Mouse (Mus musculus): ENCODE data around the gene Apc2.

The Apc2 gene

GRCm38 (mm10) chr10:80331636-80332524 lies 36.1 kb downstream of the Apc2 start:
- ChIA-PET CTCF (interaction anchor here in 2 of 4 experiments (0.5 to 1.0 kb wide), 3 partner anchors 19 to 157 kb away, joined by 3 to 7 read pairs (median 4); no protein-coding TSS in a partner anchor), POLR2A (interaction anchor here in 2 of 4 experiments (1.1 to 3.9 kb wide), 4 partner anchors 10 to 40 kb away, joined by 3 to 60 read pairs (median 16); partner anchors contain the start of gene Rps15 (in 1 of the 2))

- POLR2A ChIA-PET, result interaction anchor here in 1 of 4 experiments (1.1 kb wide), 1 partner anchor 10 kb away, joined by 3 read pairs; no protein-coding TSS in a partner anchor
- CTCF ChIA-PET, result interaction anchor here in 2 of 4 experiments (0.5 to 1.0 kb wide), 3 partner anchors 18 to 158 kb away, joined by 3 to 7 read pairs (median 4); no protein-coding TSS in a partner anchor
Measured at GRCm38 (mm10) chr10:80332525-80332989, 36.8 kb downstream of the Apc2 start.

- CTCF ChIA-PET, result interaction anchor here in 2 of 4 experiments (0.6 to 2.5 kb wide), 4 partner anchors 14 to 816 kb away, joined by 3 to 13 read pairs (median 5); no protein-coding TSS in a partner anchor
Measured at GRCm38 (mm10) chr10:80336263-80336662, 40.5 kb downstream of the Apc2 start.

GRCm38 (mm10) chr10:80339941-80340750 lies 44.4 kb downstream of the Apc2 start:
- ChIA-PET CTCF (interaction anchor here (0.6 to 5.3 kb wide), 38 partner anchors 8 to 356 kb away, joined by 3 to 30 read pairs (median 4); partner anchors contain the start of genes Pcsk4 (in 3 of the 4), Reep6 (in 3 of the 4), Adamtsl5 (in 2 of the 4) and Atp8b3 (in 1 of the 4)), POLR2A (interaction anchor here (0.5 to 5.2 kb wide), 21 partner anchors 10 to 390 kb away, joined by 3 to 60 read pairs (median 5); partner anchors contain the start of genes Pcsk4 (in 2 of the 4), Reep6 (in 2 of the 4), Rps15 (in 2 of the 4) and Apc2 (in 1 of the 4))

More at GRCm38 (mm10) chr10:80336263-80336662, 40.5 kb downstream of the Apc2 start:
- POLR2A ChIA-PET, result interaction anchor here in 3 of 4 experiments (0.6 to 1.9 kb wide), 7 partner anchors 10 to 44 kb away, joined by 3 to 9 read pairs (median 4); partner anchors contain the start of gene Rps15 (in 1 of the 3)

DNA sequence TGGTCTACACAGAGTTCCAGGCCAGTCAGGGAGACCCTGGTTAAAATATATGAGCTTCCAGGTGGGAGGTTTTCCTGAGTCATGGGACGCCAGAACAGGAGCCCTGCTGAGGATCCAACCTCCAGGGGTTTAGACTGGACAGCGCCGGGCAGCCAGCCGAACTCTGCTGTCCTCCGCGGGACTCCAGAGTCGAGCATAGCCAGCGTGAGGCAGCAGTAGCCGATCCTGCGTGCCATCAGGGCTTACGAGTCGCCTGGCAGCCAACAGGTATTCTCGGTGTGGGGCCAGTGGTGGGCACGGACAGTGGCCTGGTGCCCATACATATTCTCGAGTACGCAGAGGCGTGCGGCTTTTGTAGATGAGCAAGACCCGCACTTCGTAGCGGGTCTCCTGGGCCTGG lies 45.2 kb downstream of the Apc2 start:
- CTCF ChIA-PET, result interaction anchor here in 3 of 4 experiments (0.7 to 5.3 kb wide), 17 partner anchors 9 to 337 kb away, joined by 3 to 30 read pairs (median 6); partner anchors contain the start of genes Pcsk4 (in 1 of the 3) and Reep6 (in 1 of the 3)
- POLR2A ChIA-PET, result interaction anchor here in 3 of 4 experiments (0.8 to 5.2 kb wide), 15 partner anchors 9 to 48 kb away, joined by 3 to 60 read pairs (median 6); partner anchors contain the start of genes Pcsk4 (in 2 of the 3), Reep6 (in 2 of the 3), Rps15 (in 2 of the 3) and Apc2 (in 1 of the 3)

DNA sequence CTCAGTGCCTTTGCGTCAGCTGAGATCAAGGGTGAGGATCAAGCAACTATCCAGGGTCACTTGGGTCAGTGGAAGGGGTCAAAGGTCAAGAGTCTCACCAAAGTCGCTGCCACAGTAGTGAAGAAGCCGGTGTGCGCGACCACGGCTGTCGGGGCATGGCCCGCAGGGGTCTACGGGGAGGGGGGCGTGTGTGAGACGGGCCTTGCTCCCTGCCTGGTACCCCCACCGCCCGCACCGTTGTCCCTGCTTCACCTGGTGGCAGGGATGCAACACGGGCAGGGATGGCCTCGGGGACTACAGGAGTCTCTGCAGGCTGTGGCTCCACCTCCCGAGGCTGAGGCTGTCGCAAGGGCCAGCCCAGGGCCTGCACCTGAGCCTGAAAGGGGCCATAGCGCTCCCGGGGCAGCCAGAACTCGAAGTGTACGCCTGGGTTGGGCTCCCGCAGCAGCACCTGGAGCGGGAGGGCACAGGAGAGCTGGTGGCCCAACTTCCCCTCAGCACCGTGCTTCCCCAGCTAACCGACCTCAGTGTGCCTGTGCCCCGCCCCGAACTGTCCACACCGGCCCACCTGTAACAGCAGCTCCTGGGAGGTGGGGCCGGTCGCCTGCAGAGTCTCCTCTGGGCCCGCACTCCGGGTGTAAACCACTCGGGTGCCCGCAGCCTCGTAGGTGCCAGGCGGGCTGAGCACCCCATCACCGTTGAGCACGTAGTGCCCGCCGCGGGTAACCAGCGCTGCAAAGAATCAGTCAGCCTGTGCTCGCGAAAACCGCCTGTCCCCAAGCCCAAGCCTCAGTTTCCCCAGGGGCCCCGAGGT lies 45.9 kb downstream of the Apc2 start:
- CTCF ChIA-PET, result interaction anchor here in 3 of 4 experiments (0.7 to 5.3 kb wide), 13 partner anchors 9 to 168 kb away, joined by 3 to 30 read pairs (median 16); partner anchors contain the start of genes Pcsk4 (in 1 of the 3) and Reep6 (in 1 of the 3)
- POLR2A ChIA-PET, result interaction anchor here (0.6 to 5.2 kb wide), 25 partner anchors 9 to 382 kb away, joined by 3 to 60 read pairs (median 7); partner anchors contain the start of genes Reep6 (in 3 of the 4), Rps15 (in 3 of the 4), Pcsk4 (in 2 of the 4) and Apc2 (in 1 of the 4)

GRCm38 (mm10) chr10:80342305-80342748 lies 46.5 kb downstream of the Apc2 start:
- ChIA-PET POLR2A (interaction anchor here (0.8 to 5.2 kb wide), 31 partner anchors 8 to 383 kb away, joined by 3 to 60 read pairs (median 5); partner anchors contain the start of genes Rps15 (in 4 of the 4), Reep6 (in 3 of the 4), Pcsk4 (in 2 of the 4) and Wdr18 (in 2 of the 4)), CTCF (interaction anchor here (0.7 to 5.3 kb wide), 13 partner anchors 8 to 167 kb away, joined by 3 to 27 read pairs (median 6); partner anchors contain the start of genes Efna2 (in 1 of the 4), Pcsk4 (in 1 of the 4), Reep6 (in 1 of the 4) and Rps15 (in 1 of the 4))

DNA sequence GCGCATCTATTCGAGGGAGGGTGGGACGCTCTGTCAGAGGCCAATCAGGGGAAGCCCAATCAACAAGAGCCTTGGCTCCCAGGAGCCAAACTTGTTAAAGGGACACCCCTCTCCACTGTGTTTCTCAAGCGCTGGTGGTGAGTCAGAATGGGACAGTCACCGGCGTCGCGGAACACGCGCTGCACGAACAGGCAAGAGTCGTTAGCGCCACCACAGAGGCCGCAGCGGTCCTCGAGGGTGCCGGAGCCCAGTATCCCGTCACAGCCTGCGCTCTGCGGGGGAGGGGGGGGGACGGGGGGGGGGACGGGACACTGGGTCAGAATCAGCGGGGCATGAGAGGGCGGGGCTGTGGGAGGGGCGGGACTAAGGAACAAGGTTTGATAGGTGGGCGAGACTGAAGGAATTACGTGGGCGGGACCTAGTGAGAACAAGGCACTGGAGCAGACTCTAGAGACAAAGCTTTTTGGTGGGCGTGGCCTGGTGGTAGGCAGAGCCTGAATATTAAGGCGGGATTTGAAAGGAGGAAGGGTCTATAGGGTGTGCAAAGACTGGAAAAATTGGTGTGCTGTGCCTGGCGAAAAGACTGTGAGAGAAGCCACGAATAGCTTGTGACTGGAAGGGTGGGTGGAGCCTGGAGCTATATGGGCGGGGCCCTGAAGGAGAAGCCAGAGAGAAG lies 47.1 kb downstream of the Apc2 start:
- CTCF ChIA-PET, result interaction anchor here (0.7 to 5.3 kb wide), 28 partner anchors 9 to 538 kb away, joined by 3 to 27 read pairs (median 4); partner anchors contain the start of genes Pcsk4 (in 2 of the 4), Reep6 (in 2 of the 4), Apc2 (in 1 of the 4) and Atp8b3 (in 1 of the 4)
- POLR2A ChIA-PET, result interaction anchor here (0.6 to 5.2 kb wide), 49 partner anchors 7 to 953 kb away, joined by 3 to 60 read pairs (median 4); partner anchors contain the start of genes Rps15 (in 4 of the 4), Pcsk4 (in 2 of the 4), Plk5 (in 2 of the 4) and Reep6 (in 2 of the 4)

DNA sequence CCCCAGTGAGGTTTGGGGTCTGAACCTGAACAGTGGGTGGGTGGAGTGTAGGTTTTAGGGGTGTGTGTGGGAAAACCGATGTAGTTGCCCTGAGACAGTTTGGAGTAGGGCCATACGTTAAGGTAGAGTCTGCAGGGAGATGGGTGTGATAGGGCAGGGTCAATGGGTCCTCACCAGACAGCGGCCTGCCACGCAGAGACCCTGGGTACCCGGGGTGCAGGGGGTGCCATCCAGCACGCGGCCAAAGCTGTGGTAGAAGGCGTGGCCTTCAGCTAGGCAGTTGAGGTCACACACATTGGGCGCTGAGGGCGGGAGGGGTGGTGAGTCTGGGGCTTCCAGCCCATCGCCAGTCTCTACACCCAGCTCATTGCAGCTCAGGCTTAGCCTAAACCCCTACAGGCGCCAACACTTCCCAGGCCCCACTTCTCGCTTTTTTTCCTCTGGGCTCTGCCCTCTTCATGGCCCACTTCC lies 47.7 kb downstream of the Apc2 start:
- ChIA-PET CTCF (interaction anchor here (0.6 to 5.3 kb wide), 29 partner anchors 8 to 538 kb away, joined by 3 to 27 read pairs (median 4); partner anchors contain the start of genes Pcsk4 (in 2 of the 4), Reep6 (in 2 of the 4), Apc2 (in 1 of the 4) and Atp8b3 (in 1 of the 4)), POLR2A (interaction anchor here in 3 of 4 experiments (0.6 to 5.2 kb wide), 44 partner anchors 8 to 953 kb away, joined by 3 to 60 read pairs (median 4); partner anchors contain the start of genes Pcsk4 (in 2 of the 3), Plk5 (in 2 of the 3), Reep6 (in 2 of the 3) and Rps15 (in 2 of the 3))

- POLR2A ChIA-PET, result interaction anchor here (0.6 to 5.2 kb wide), 23 partner anchors 9 to 332 kb away, joined by 3 to 60 read pairs (median 6); partner anchors contain the start of genes Pcsk4 (in 2 of the 4), Plk5 (in 2 of the 4), Rps15 (in 2 of the 4) and 1600002K03Rik (in 1 of the 4)
- CTCF ChIA-PET, result interaction anchor here in 3 of 4 experiments (0.6 to 5.3 kb wide), 8 partner anchors 30 to 332 kb away, joined by 3 to 27 read pairs (median 4); partner anchors contain the start of genes Apc2 (in 1 of the 3), Atp8b3 (in 1 of the 3) and Rps15 (in 1 of the 3)
Measured at GRCm38 (mm10) chr10:80344131-80344661, 48.4 kb downstream of the Apc2 start.

DNA sequence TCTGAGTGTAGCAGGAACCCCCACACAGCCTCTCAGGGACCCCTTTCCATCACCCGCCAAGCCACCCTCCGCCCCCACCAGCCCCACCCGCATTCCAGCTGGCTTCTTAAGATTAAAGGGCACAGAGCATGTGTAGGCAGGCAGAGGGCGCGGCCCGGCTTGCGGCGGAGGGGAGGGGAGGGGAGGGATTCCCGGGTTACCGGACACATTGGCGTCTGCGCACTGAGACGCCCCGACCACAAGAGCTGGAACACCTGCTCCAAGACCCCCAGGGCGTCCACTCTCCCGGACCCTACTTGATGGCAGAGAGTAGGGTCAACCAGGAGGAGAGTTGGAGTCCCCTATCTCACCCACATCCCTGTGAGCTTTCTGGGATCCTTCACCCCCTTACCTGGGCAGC lies 49.3 kb downstream of the Apc2 start:
- ChIA-PET CTCF (interaction anchor here (0.5 to 1.4 kb wide), 12 partner anchors 26 to 559 kb away, joined by 3 to 14 read pairs (median 4); partner anchors contain the start of gene Rps15 (in 1 of the 4)), POLR2A (interaction anchor here in 3 of 4 experiments (0.6 to 3.7 kb wide), 17 partner anchors 8 to 177 kb away, joined by 3 to 25 read pairs (median 5); partner anchors contain the start of genes Pcsk4 (in 2 of the 3), Rps15 (in 2 of the 3), Apc2 (in 1 of the 3) and Plk5 (in 1 of the 3))

DNA sequence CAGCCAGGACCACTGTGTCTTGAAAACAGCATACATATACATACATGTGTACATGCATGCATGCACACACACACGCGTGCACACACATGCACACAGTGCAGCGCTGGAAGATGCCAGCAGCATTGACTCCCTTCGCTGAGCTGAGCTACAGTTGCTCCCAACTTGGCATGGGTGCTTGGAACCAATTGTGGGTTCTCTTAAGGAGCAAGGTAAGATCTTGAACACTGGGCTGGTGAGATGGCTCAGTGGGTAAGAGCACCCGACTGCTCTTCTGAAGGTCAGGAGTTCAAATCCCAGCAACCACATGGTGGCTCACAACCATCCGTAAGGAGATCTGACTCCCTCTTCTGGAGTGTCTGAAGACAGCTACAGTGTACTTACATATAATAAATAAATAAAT lies 50.2 kb downstream of the Apc2 start:
- POLR2A ChIA-PET, result interaction anchor here in 3 of 4 experiments (0.9 to 3.7 kb wide), 11 partner anchors 9 to 178 kb away, joined by 3 to 25 read pairs (median 5); partner anchors contain the start of genes Rps15 (in 2 of the 3), Apc2 (in 1 of the 3), Mum1 (in 1 of the 3) and Pcsk4 (in 1 of the 3)

DNA sequence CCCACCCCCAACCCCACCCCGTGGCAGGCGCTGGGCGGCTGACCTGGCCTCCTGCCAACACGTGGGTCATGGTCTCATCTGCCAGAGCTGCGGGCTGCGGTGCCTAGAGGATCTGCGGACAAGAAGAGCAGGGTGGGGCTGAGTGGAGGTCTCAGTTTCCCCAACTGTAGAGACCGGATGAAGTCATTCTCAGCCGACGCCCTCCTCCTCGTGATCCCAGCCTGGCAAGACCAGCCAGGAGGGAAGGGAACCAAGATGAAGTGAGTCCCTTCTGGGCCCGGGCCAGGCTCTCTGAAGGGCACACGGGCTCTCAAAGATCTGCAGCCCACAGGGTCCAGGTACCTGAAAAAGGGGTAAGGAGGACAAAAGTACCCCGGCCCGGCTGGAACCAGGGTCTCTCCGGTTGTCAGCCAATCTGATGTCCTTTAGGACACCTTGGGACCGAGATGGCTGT lies 51.8 kb downstream of the Apc2 start:
- POLR2A ChIA-PET, result interaction anchor here in 2 of 4 experiments (1.2 kb wide), 2 partner anchors 50 to 179 kb away, joined by 3 to 4 read pairs; no protein-coding TSS in a partner anchor
- CTCF ChIA-PET, result interaction anchor here in 3 of 4 experiments (0.7 to 1.6 kb wide), 4 partner anchors 26 to 43 kb away, joined by 3 to 6 read pairs (median 5); no protein-coding TSS in a partner anchor

More for the DNA sequence above, 50.2 kb downstream of the Apc2 start:
- CTCF ChIA-PET, result interaction anchor here in 3 of 4 experiments (0.6 to 1.6 kb wide), 10 partner anchors 28 to 171 kb away, joined by 3 to 11 read pairs (median 4); partner anchors contain the start of gene Apc2 (in 1 of the 3)

All from embryonic stem cell, embryonic (primary cell).